Mouse (Mus musculus) thymus, adult 2 months (tissue): ENCODE measurements around the gene Ackr2. TPM values are rescaled to one million over a fixed set of nuclear protein-coding genes. Genes with fewer than 3 reads are reported as not detected.

Source experiments
- DNase-seq: peaks from one replicate; pipeline ENCODE4 v3.0.0; 2021
- H3K27ac ChIP-seq: fragments of 200-500 bp; 2 replicates; pipeline ENCODE4 v1.5.1; 2012; ENCODE audit warnings: low read length, control low read depth; ENCODE audit not compliant: control insufficient read depth, insufficient read depth
- H3K27me3 ChIP-seq: fragments of 200-500 bp; 2 replicates; pipeline ENCODE4 v1.6.1; 2012; ENCODE audit warnings: mild to moderate bottlenecking, low read length, moderate library complexity, mixed read lengths; ENCODE audit not compliant: control insufficient read depth, insufficient read depth
- H3K36me3 ChIP-seq: fragments of 200-500 bp; 2 replicates; pipeline ENCODE4 v1.6.1; 2012; ENCODE audit warnings: mild to moderate bottlenecking, low read length, moderate library complexity; ENCODE audit not compliant: control insufficient read depth, insufficient read depth
- H3K4me1 ChIP-seq: fragments of 200-500 bp; replicated peaks from 2 replicates; pipeline ENCODE4 v1.6.1; 2012; ENCODE audit warnings: low read length; ENCODE audit not compliant: control insufficient read depth, insufficient read depth
- H3K4me3 ChIP-seq: fragments of 200-500 bp; 2 replicates; pipeline ENCODE4 v1.5.1; 2012; ENCODE audit warnings: mild to moderate bottlenecking, low read length, control low read depth, moderate library complexity; ENCODE audit not compliant: control insufficient read depth, insufficient read depth
- CTCF ChIP-seq: fragments of 200-500 bp; IDR thresholded peaks from 2 replicates; pipeline ENCODE4 v1.5.1; 2012; ENCODE audit warnings: mild to moderate bottlenecking, control low read depth, low read length, moderate library complexity, borderline replicate concordance; ENCODE audit not compliant: control insufficient read depth, poor library complexity, insufficient read depth; ENCODE audit errors: extremely low read depth
- POLR2A ChIP-seq: fragments of 200-500 bp; IDR thresholded peaks from 2 replicates; pipeline ENCODE4 v1.6.1; 2012; ENCODE audit warnings: mild to moderate bottlenecking, low read length, control low read depth, moderate library complexity; ENCODE audit not compliant: control insufficient read depth, poor library complexity, insufficient read depth; ENCODE audit errors: extremely low read depth
- WGBS: fragments of 180-500 bp; shearing (Covaris S2); methylation state at CpG from one replicate; pipeline ENCODE4 v1.1.7; 2018; 5-methylcytosine and 5-hydroxymethylcytosine counted together
- polyA plus RNA-seq: library from polyadenylated mRNA; depleted of rRNA; stranded (reverse); fragments of >200 nt; gene quantifications from 2 replicates; pipeline ENCODE4 v1.2.3, GENCODE M21; 2012

Gene Ackr2
- polyA plus RNA-seq, 1 experiment, result 1.0 TPM

- TF ChIP-seq CTCF (no peak), POLR2A (no peak)
- no peaks in the 10 kb centered on the region for H3K36me3 ChIP-seq
- H3K4me3 ChIP-seq, result no peak overlapping the region
- no peak for DNase-seq
- H3K27ac ChIP-seq, result no peak overlapping the region
- H3K4me1 ChIP-seq, result no peaks in the 10 kb centered on the region
- H3K27me3 ChIP-seq, result no peaks in the 10 kb centered on the region
These were observed 24.6 kb upstream of the Ackr2 start for GRCm38 (mm10) chr9:121873578-121873977.

- TF ChIP-seq CTCF (no peak), POLR2A (no peak)
- H3K4me1 ChIP-seq, result peaks cover 8% of the 10 kb centered on the region
- H3K36me3 ChIP-seq, result no peaks in the 10 kb centered on the region
- H3K27ac ChIP-seq, result no peak overlapping the region
- no peaks in the 10 kb centered on the region for H3K27me3 ChIP-seq
- DNase-seq, result peak; percentile 22
- H3K4me3 ChIP-seq, result no peak overlapping the region
- WGBS, result 50% methylated on average over 3 of the region's 3 CpGs
These were observed 21.0 kb upstream of the Ackr2 start for GRCm38 (mm10) chr9:121877052-121877740.

- no peak overlapping the region for H3K27ac ChIP-seq
- H3K4me3 ChIP-seq, result no peak overlapping the region
- TF ChIP-seq CTCF (peak; percentile 54; the same call in 1 of the 2 replicates), POLR2A (no peak)
- peaks cover 8% of the 10 kb centered on the region for H3K4me1 ChIP-seq
- H3K27me3 ChIP-seq, result no peaks in the 10 kb centered on the region
- WGBS, result 4% methylated on average over 14 of the region's 14 CpGs
- H3K36me3 ChIP-seq, result no peaks in the 10 kb centered on the region
- DNase-seq, result peak; percentile 73
These were observed 17.3 kb upstream of the Ackr2 start for GRCm38 (mm10) chr9:121880840-121881239.

- WGBS, result 58% methylated on average over 6 of the region's 6 CpGs
- TF ChIP-seq CTCF, result no peak
- TF ChIP-seq POLR2A, result no peak
These were observed 16.9 kb upstream of the Ackr2 start for GRCm38 (mm10) chr9:121881301-121881700.

GRCm38 (mm10) chr9:121882015-121882457, 16.1 kb upstream of the Ackr2 start:
- DNase-seq, result no peak
- Histone ChIP-seq H3K36me3 (no peaks in the 10 kb centered on the region), H3K27ac (no peak overlapping the region), H3K4me1 (peaks cover 8% of the 10 kb centered on the region), H3K4me3 (no peak overlapping the region), H3K27me3 (no peaks in the 10 kb centered on the region)
- TF ChIP-seq POLR2A (no peak), CTCF (no peak)
- 49% methylated on average over 7 of the region's 7 CpGs for WGBS

More at GRCm38 (mm10) chr9:121881301-121881700, 16.9 kb upstream of the Ackr2 start:
- Histone ChIP-seq H3K4me1 (peaks cover 8% of the 10 kb centered on the region), H3K36me3 (no peaks in the 10 kb centered on the region), H3K27me3 (no peaks in the 10 kb centered on the region), H3K27ac (no peak overlapping the region), H3K4me3 (no peak overlapping the region)
- no peak for DNase-seq

GRCm38 (mm10) chr9:121889927-121890440, 8.2 kb upstream of the Ackr2 start:
- Histone ChIP-seq H3K27ac (no peak overlapping the region; the same call in 1 of the 2 replicates), H3K36me3 (no peaks in the 10 kb centered on the region), H3K4me3 (no peak overlapping the region), H3K4me1 (peaks cover 13% of the 10 kb centered on the region), H3K27me3 (no peaks in the 10 kb centered on the region)
- DNase-seq, result no peak
- no peak for TF ChIP-seq POLR2A
- no peak for TF ChIP-seq CTCF
- 60% methylated on average over 4 of the region's 4 CpGs for WGBS

- peak; percentile 50 for DNase-seq
- H3K4me3 ChIP-seq, result peak overlapping the region; percentile 13; the same call in 1 of the 2 replicates
- 27% methylated on average over 18 of the region's 18 CpGs for WGBS
- no peaks in the 10 kb centered on the region for H3K27me3 ChIP-seq
- no peak for TF ChIP-seq CTCF
- no peak for TF ChIP-seq POLR2A
- H3K4me1 ChIP-seq, result peaks cover 13% of the 10 kb centered on the region
- no peaks in the 10 kb centered on the region for H3K36me3 ChIP-seq
- H3K27ac ChIP-seq, result no peak overlapping the region; the same call in 1 of the 2 replicates
These were observed 7.7 kb upstream of the Ackr2 start for GRCm38 (mm10) chr9:121890441-121890941.
